Mouse (Mus musculus) liver, adult 2 months (tissue): ENCODE data around the gene Trp73.

ENCODE experiments used
- CTCF ChIP-seq: fragments of 200-500 bp; IDR thresholded peaks from 2 replicates; pipeline ENCODE4 v1.5.1; 2011; ENCODE audit warnings: low read depth, low read length, control low read depth
- POLR2A ChIP-seq: fragments of 200-500 bp; IDR thresholded peaks from 2 replicates; pipeline ENCODE4 v1.6.1; 2011; ENCODE audit warnings: low read length, control low read depth; ENCODE audit not compliant: insufficient read depth; ENCODE audit errors: extremely low read depth

GRCm38 (mm10) chr4:154028646-154029045 lies 111.4 kb downstream of the Trp73 start:
- TF ChIP-seq CTCF (peak; percentile 51), POLR2A (no peak)
